Mouse (Mus musculus) megakaryocyte, embryonic 14.5 days (primary cell): ENCODE results near the gene Glipr2.

ENCODE experiments used
- FLI1 ChIP-seq: IDR thresholded peaks from 2 replicates; pipeline ENCODE4 v1.6.1; 2012; ENCODE audit warnings: low read length, inconsistent platforms, mixed read lengths
- GATA1 ChIP-seq: IDR thresholded peaks from 3 replicates; pipeline ENCODE4 v1.6.1; 2012; ENCODE audit warnings: mixed read lengths, low read length, inconsistent platforms, borderline replicate concordance

GRCm38 (mm10) chr4:43925779-43926178 lies 31.4 kb upstream of the Glipr2 start:
- TF ChIP-seq GATA1 (no peak), FLI1 (no peak)
